Mouse (Mus musculus): ENCODE measurements around the gene Nrap. TPM values are rescaled to one million over a fixed set of nuclear protein-coding genes. Genes with fewer than 3 reads are reported as not detected.

The Nrap gene
- polyA plus RNA-seq (2014; fragmentation: Nextera tagmentation; extraction: Ambion mirVana): 0.15 and 0.28 TPM in 2 replicates

- no peak within 1 kb of the TSS for H3K4me2 ChIP-seq (ENCODE audit: low read depth, low read length)
- no peaks in the 10 kb centered on the region for H3K27me3 ChIP-seq (ENCODE audit: control insufficient read depth, insufficient read depth, low read length)
- H3K27ac ChIP-seq (ENCODE audit: low read depth, low read length): no peak within 1 kb of the TSS
- 91% methylated on average over 11 of the region's 11 CpGs for WGBS
- ATAC-seq (ENCODE audit: low read depth): no peak
- H3K9ac ChIP-seq (replicated peaks; ENCODE audit: low read depth, low read length): no peak within 1 kb of the TSS
- H3K4me3 ChIP-seq (ENCODE audit: low read depth, low read length): no peak within 1 kb of the TSS
- H3K9me3 ChIP-seq (ENCODE audit: control insufficient read depth, low read length): no peaks in the 10 kb centered on the region
- no peaks in the 10 kb centered on the region for H3K36me3 ChIP-seq (ENCODE audit: control insufficient read depth, insufficient read depth, low read length)
- H3K4me1 ChIP-seq (ENCODE audit: control insufficient read depth, insufficient read depth, low read length): no peaks in the 10 kb centered on the region
Measured at GRCm38 (mm10) chr19:56389879-56390278, at the start of gene Nrap. Gene Nrap (minus strand): TSS chr19:56390037.

GRCm38 (mm10) chr19:56439072-56439434 lies 49.2 kb upstream of the Nrap start:
- Histone ChIP-seq H3K36me3 (ENCODE audit: control insufficient read depth, insufficient read depth, low read length) (no peaks in the 10 kb centered on the region), H3K4me1 (ENCODE audit: control insufficient read depth, insufficient read depth, low read length) (no peaks in the 10 kb centered on the region), H3K9me3 (ENCODE audit: control insufficient read depth, low read length) (no peaks in the 10 kb centered on the region), H3K27ac (ENCODE audit: low read depth, low read length) (no peak overlapping the region), H3K4me3 (ENCODE audit: low read depth, low read length) (no peak overlapping the region), H3K9ac (replicated peaks; ENCODE audit: low read depth, low read length) (no peak overlapping the region), H3K27me3 (ENCODE audit: control insufficient read depth, insufficient read depth, low read length) (no peaks in the 10 kb centered on the region), H3K4me2 (ENCODE audit: low read depth, low read length) (no peak overlapping the region)
- WGBS: 91% methylated on average over 6 of the region's 6 CpGs
- ATAC-seq (ENCODE audit: low read depth): no peak

GRCm38 (mm10) chr19:56438357-56439071 lies 48.7 kb upstream of the Nrap start:
- ATAC-seq (ENCODE audit: low read depth): no peak
- no peaks in the 10 kb centered on the region for H3K4me1 ChIP-seq (ENCODE audit: control insufficient read depth, insufficient read depth, low read length)
- H3K4me3 ChIP-seq (ENCODE audit: low read depth, low read length): no peak overlapping the region
- H3K36me3 ChIP-seq (ENCODE audit: control insufficient read depth, insufficient read depth, low read length): no peaks in the 10 kb centered on the region
- H3K9ac ChIP-seq (replicated peaks; ENCODE audit: low read depth, low read length): no peak overlapping the region
- no peak overlapping the region for H3K27ac ChIP-seq (ENCODE audit: low read depth, low read length)
- no peaks in the 10 kb centered on the region for H3K9me3 ChIP-seq (ENCODE audit: control insufficient read depth, low read length)
- no peaks in the 10 kb centered on the region for H3K27me3 ChIP-seq (ENCODE audit: control insufficient read depth, insufficient read depth, low read length)
- no peak overlapping the region for H3K4me2 ChIP-seq (ENCODE audit: low read depth, low read length)
- WGBS: 88% methylated on average over 7 of the region's 7 CpGs

GRCm38 (mm10) chr19:56436380-56436779 lies 46.5 kb upstream of the Nrap start:
- H3K4me3 ChIP-seq (ENCODE audit: low read depth, low read length): no peak overlapping the region
- no peaks in the 10 kb centered on the region for H3K4me1 ChIP-seq (ENCODE audit: control insufficient read depth, insufficient read depth, low read length)
- H3K4me2 ChIP-seq (ENCODE audit: low read depth, low read length): no peak overlapping the region
- 91% methylated on average over 13 of the region's 13 CpGs for WGBS
- H3K9ac ChIP-seq (replicated peaks; ENCODE audit: low read depth, low read length): no peak overlapping the region
- no peak overlapping the region for H3K27ac ChIP-seq (ENCODE audit: low read depth, low read length)
- no peaks in the 10 kb centered on the region for H3K27me3 ChIP-seq (ENCODE audit: control insufficient read depth, insufficient read depth, low read length)
- H3K9me3 ChIP-seq (ENCODE audit: control insufficient read depth, low read length): no peaks in the 10 kb centered on the region
- no peak for ATAC-seq (ENCODE audit: low read depth)
- no peaks in the 10 kb centered on the region for H3K36me3 ChIP-seq (ENCODE audit: control insufficient read depth, insufficient read depth, low read length)

GRCm38 (mm10) chr19:56433581-56433980 lies 43.7 kb upstream of the Nrap start:
- no peaks in the 10 kb centered on the region for H3K4me1 ChIP-seq (ENCODE audit: control insufficient read depth, insufficient read depth, low read length)
- H3K9me3 ChIP-seq (ENCODE audit: control insufficient read depth, low read length): no peaks in the 10 kb centered on the region
- no peak overlapping the region for H3K9ac ChIP-seq (replicated peaks; ENCODE audit: low read depth, low read length)
- H3K4me2 ChIP-seq (ENCODE audit: low read depth, low read length): no peak overlapping the region
- H3K4me3 ChIP-seq (ENCODE audit: low read depth, low read length): no peak overlapping the region
- no peaks in the 10 kb centered on the region for H3K36me3 ChIP-seq (ENCODE audit: control insufficient read depth, insufficient read depth, low read length)
- no peak for ATAC-seq (ENCODE audit: low read depth)
- H3K27me3 ChIP-seq (ENCODE audit: control insufficient read depth, insufficient read depth, low read length): no peaks in the 10 kb centered on the region
- H3K27ac ChIP-seq (ENCODE audit: low read depth, low read length): no peak overlapping the region
- 95% methylated on average over 7 of the region's 7 CpGs for WGBS

GRCm38 (mm10) chr19:56432706-56433105 lies 42.9 kb upstream of the Nrap start:
- Histone ChIP-seq H3K27ac (ENCODE audit: low read depth, low read length) (no peak overlapping the region), H3K27me3 (ENCODE audit: control insufficient read depth, insufficient read depth, low read length) (no peaks in the 10 kb centered on the region), H3K9me3 (ENCODE audit: control insufficient read depth, low read length) (no peaks in the 10 kb centered on the region), H3K9ac (replicated peaks; ENCODE audit: low read depth, low read length) (no peak overlapping the region), H3K4me3 (ENCODE audit: low read depth, low read length) (no peak overlapping the region), H3K4me2 (ENCODE audit: low read depth, low read length) (no peak overlapping the region), H3K4me1 (ENCODE audit: control insufficient read depth, insufficient read depth, low read length) (no peaks in the 10 kb centered on the region), H3K36me3 (ENCODE audit: control insufficient read depth, insufficient read depth, low read length) (no peaks in the 10 kb centered on the region)
- ATAC-seq (ENCODE audit: low read depth): no peak
- 79% methylated on average over 10 of the region's 10 CpGs for WGBS

GRCm38 (mm10) chr19:56430369-56430768 lies 40.5 kb upstream of the Nrap start:
- no peak for ATAC-seq (ENCODE audit: low read depth)
- H3K27ac ChIP-seq (ENCODE audit: low read depth, low read length): no peak overlapping the region
- WGBS: 77% methylated on average over 8 of the region's 8 CpGs
- no peaks in the 10 kb centered on the region for H3K27me3 ChIP-seq (ENCODE audit: control insufficient read depth, insufficient read depth, low read length)
- H3K4me1 ChIP-seq (ENCODE audit: control insufficient read depth, insufficient read depth, low read length): no peaks in the 10 kb centered on the region
- no peaks in the 10 kb centered on the region for H3K9me3 ChIP-seq (ENCODE audit: control insufficient read depth, low read length)
- H3K4me3 ChIP-seq (ENCODE audit: low read depth, low read length): no peak overlapping the region
- no peaks in the 10 kb centered on the region for H3K36me3 ChIP-seq (ENCODE audit: control insufficient read depth, insufficient read depth, low read length)
- H3K4me2 ChIP-seq (ENCODE audit: low read depth, low read length): no peak overlapping the region
- H3K9ac ChIP-seq (replicated peaks; ENCODE audit: low read depth, low read length): no peak overlapping the region

- no peak for ATAC-seq (ENCODE audit: low read depth)
- H3K4me2 ChIP-seq (ENCODE audit: low read depth, low read length): no peak overlapping the region
- no peaks in the 10 kb centered on the region for H3K36me3 ChIP-seq (ENCODE audit: control insufficient read depth, insufficient read depth, low read length)
- H3K9ac ChIP-seq (replicated peaks; ENCODE audit: low read depth, low read length): no peak overlapping the region
- peaks cover 11% of the 10 kb centered on the region; the same call in 1 of the 2 replicates for H3K4me1 ChIP-seq (ENCODE audit: control insufficient read depth, insufficient read depth, low read length)
- 65% methylated on average over 9 of the region's 9 CpGs for WGBS
- no peak overlapping the region for H3K4me3 ChIP-seq (ENCODE audit: low read depth, low read length)
- H3K27ac ChIP-seq (ENCODE audit: low read depth, low read length): no peak overlapping the region
- H3K27me3 ChIP-seq (ENCODE audit: control insufficient read depth, insufficient read depth, low read length): no peaks in the 10 kb centered on the region
- no peaks in the 10 kb centered on the region for H3K9me3 ChIP-seq (ENCODE audit: control insufficient read depth, low read length)
Measured at GRCm38 (mm10) chr19:56425492-56425891, 35.7 kb upstream of the Nrap start.

GRCm38 (mm10) chr19:56424606-56425395 lies 35.0 kb upstream of the Nrap start:
- WGBS: 69% methylated on average over 17 of the region's 17 CpGs
- H3K36me3 ChIP-seq (ENCODE audit: control insufficient read depth, insufficient read depth, low read length): no peaks in the 10 kb centered on the region

More at GRCm38 (mm10) chr19:56424606-56425395, 35.0 kb upstream of the Nrap start:
- H3K27me3 ChIP-seq (ENCODE audit: control insufficient read depth, insufficient read depth, low read length): no peaks in the 10 kb centered on the region
- H3K9me3 ChIP-seq (ENCODE audit: control insufficient read depth, low read length): no peaks in the 10 kb centered on the region
- no peak overlapping the region for H3K4me2 ChIP-seq (ENCODE audit: low read depth, low read length)
- H3K4me1 ChIP-seq (ENCODE audit: control insufficient read depth, insufficient read depth, low read length): peaks cover 11% of the 10 kb centered on the region; the same call in 1 of the 2 replicates
- H3K27ac ChIP-seq (ENCODE audit: low read depth, low read length): no peak overlapping the region
- H3K9ac ChIP-seq (replicated peaks; ENCODE audit: low read depth, low read length): no peak overlapping the region
- no peak for ATAC-seq (ENCODE audit: low read depth)
- H3K4me3 ChIP-seq (ENCODE audit: low read depth, low read length): no peak overlapping the region

Data from neural tube, embryonic 14.5 days (tissue).